Mouse (Mus musculus): Measurements from ENCODE around the gene Abhd11.

DNA sequence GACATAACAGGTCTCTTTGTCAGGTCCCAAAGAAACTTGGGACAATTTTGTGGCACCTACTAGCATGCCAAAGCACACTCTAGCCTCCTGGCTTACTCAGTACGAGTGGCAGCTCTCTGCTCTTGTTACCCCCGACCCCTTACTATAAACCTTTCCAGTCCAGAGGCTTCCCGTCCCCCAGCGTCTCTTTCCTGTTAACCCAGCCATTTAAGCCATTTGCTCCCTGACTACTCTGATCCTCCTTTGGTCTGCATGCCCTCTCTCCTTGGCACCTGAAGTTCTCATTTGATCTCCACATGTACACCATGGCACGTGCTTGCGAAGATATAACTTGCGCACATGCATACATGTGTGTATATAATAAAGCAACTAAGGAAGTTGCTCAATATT lies 1.4 kb downstream of the Abhd11 start:
- no peak for TF ChIP-seq EP300 (IDR thresholded peaks at IDR 0.05; ENCODE audit: low read depth)
- no peak for TF ChIP-seq CTCF (IDR thresholded peaks at IDR 0.05; ENCODE audit: low read depth)

Data from heart, postnatal 0 days (tissue).